Mouse (Mus musculus): Measurements from ENCODE around the gene Icosl. TPM values are rescaled to one million over a fixed set of nuclear protein-coding genes. Genes with fewer than 3 reads are reported as not detected.
A peak's percentile ranks its signal among the peaks of the same experiment; 100 is the strongest.

Gene Icosl
- total and polyA plus RNA-seq, 2 experiments from 2014 or later = 0.85 to 1.8 TPM

DNA sequence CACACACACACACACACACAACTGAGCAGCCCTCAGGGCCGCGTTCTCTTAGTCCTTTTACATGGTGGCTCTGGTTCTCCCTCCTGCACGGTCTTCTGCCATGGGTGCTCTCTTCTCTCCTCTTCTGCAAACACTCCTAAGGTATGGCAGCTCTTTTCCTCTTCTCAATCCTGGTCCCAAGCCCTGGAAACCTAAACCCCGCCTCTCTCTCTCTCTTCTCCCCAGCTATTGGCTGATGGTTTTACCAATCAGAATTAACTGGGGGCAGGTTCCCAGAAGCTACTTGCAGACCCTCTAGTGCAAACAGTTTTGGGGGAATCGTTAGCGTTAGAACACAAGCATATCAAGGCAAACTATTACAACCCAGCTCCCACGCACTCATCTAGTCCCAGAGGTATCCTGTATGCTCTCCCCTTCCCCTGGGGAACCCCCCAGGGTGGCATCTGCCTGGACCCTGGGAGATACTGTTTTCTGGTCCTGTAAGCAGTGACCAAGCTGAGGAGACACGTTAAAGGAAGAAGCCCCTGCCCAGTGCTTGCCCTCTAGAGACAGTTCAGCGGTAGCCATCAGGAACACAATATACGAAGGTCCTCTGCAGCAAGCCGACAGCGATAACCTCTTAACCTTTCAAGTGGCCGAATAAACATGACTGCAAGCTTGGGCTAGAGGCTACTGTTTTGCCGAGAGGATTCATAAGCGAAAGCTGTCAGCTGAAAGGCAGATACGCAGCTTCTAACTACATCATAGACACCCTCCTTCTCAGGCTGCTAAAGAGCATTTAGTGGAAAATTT, 32.1 kb downstream of the Icosl start:
- peak; percentile 83 for ATAC-seq (ENCODE audit: low FRiP score)
- H3K36me3 ChIP-seq (ENCODE audit: insufficient read depth, low read length) = no peaks in the 10 kb centered on the region
- H3K4me3 ChIP-seq (ENCODE audit: low read depth, low read length) = peak overlapping the region; percentile 17
- H3K4me2 ChIP-seq (ENCODE audit: low read depth, low read length, poor library complexity, severe bottlenecking) = peak overlapping the region; percentile 44
- 35% methylated on average over 16 of the region's 16 CpGs for WGBS
- H3K27ac ChIP-seq (ENCODE audit: low read depth, low read length) = no peak overlapping the region
- no peaks in the 10 kb centered on the region for H3K27me3 ChIP-seq (ENCODE audit: insufficient read depth, low read length)
- no peak for TF ChIP-seq CTCF (IDR thresholded peaks at IDR 0.05)
- H3K4me1 ChIP-seq (ENCODE audit: insufficient read depth, low read length) = no peaks in the 10 kb centered on the region; the same call in 1 of the 2 replicates
- DNase-seq (ENCODE audit: low spot score) = peak; percentile 60
- no peaks in the 10 kb centered on the region for H3K9me3 ChIP-seq (ENCODE audit: low read length)
- H3K9ac ChIP-seq (replicated peaks; ENCODE audit: low read length, poor library complexity, severe bottlenecking) = 0 out of 2 replicates have a peak overlapping the region, but pooled peaks have one; percentile 3

DNA sequence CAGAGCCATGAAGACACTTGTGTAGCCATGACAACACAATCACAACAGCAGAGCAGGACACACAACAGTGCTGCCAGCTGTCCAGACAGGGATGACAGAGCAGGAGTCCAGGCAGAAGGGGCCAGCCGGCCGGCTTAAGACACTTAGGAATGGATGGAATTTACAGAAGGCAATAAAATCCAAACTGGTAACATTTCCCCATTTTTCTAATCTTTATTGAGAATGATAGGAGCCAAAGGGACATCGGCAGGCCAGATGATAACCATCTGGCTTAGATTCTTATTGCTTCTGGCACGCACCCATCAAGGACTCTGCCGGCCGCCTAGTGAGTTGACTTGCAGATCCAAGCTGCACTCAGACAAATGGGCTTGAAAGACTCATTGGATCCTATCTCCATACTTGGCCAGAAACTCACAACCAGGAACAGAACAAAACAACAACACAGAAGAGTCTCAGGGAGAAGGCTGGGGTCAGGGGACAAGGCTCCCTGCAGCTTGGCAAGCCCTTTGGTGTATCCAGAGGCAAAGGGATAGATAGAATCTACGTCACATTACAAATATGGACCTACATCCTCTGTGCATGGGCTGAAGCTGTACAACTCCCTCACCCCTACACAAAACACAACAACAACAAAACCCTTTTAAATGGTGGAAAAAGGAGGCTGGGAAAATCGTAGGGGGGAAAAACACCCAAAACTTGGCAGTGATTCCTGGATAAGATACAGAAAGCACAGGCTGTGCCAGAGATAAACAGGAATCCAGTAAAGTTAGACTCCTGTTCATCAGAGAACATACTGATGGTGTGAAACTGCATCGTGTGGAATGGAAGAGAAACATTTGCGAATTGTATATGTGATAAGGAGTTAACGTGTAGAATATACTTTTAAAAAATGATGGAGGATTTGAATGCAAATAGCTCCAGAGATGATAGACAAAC, 35.7 kb downstream of the Icosl start:
- no peak for ATAC-seq (ENCODE audit: low FRiP score)

DNA sequence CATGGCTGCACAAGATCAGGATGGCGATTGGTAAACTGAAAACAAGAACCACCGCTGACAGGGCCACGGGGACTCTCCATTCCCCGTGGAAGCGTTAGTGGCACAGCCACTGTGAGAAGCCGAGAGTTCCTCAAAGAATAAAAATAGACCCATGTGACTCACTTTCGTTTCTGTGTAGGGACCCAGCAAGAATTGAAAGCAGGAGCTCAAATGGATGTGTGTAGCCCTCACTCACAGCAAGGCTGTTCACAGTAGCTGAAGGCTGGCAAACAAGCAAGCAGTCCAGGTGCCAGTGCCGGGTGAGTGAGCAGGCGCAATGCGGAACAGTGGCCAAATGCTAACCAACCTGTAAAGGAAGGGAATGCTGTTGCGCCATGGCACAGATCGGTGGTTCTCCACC, 36.4 kb downstream of the Icosl start:
- TF ChIP-seq CTCF (IDR thresholded peaks at IDR 0.05) = no peak
- Histone ChIP-seq H3K4me1 (ENCODE audit: insufficient read depth, low read length) (no peaks in the 10 kb centered on the region; the same call in 1 of the 2 replicates), H3K9ac (replicated peaks; ENCODE audit: low read length, poor library complexity, severe bottlenecking) (no peak overlapping the region), H3K27me3 (ENCODE audit: insufficient read depth, low read length) (no peaks in the 10 kb centered on the region), H3K4me2 (ENCODE audit: low read depth, low read length, poor library complexity, severe bottlenecking) (no peak overlapping the region), H3K36me3 (ENCODE audit: insufficient read depth, low read length) (no peaks in the 10 kb centered on the region), H3K4me3 (ENCODE audit: low read depth, low read length) (no peak overlapping the region), H3K9me3 (ENCODE audit: low read length) (no peaks in the 10 kb centered on the region), H3K27ac (ENCODE audit: low read depth, low read length) (no peak overlapping the region)
- ATAC-seq (ENCODE audit: low FRiP score) = no peak
- DNase-seq (ENCODE audit: low spot score) = peak; percentile 35
- WGBS = 79% methylated on average over 12 of the region's 12 CpGs

More for the DNA sequence above, 35.7 kb downstream of the Icosl start:
- Histone ChIP-seq H3K9me3 (ENCODE audit: low read length) (no peaks in the 10 kb centered on the region), H3K4me1 (ENCODE audit: insufficient read depth, low read length) (no peaks in the 10 kb centered on the region; the same call in 1 of the 2 replicates), H3K4me3 (ENCODE audit: low read depth, low read length) (no peak overlapping the region), H3K27ac (ENCODE audit: low read depth, low read length) (no peak overlapping the region), H3K36me3 (ENCODE audit: insufficient read depth, low read length) (no peaks in the 10 kb centered on the region), H3K9ac (replicated peaks; ENCODE audit: low read length, poor library complexity, severe bottlenecking) (no peak overlapping the region), H3K4me2 (ENCODE audit: low read depth, low read length, poor library complexity, severe bottlenecking) (no peak overlapping the region), H3K27me3 (ENCODE audit: insufficient read depth, low read length) (no peaks in the 10 kb centered on the region)
- peak; percentile 58 for DNase-seq (ENCODE audit: low spot score)
- 75% methylated on average over 11 of the region's 11 CpGs for WGBS
- no peak for TF ChIP-seq CTCF (IDR thresholded peaks at IDR 0.05)

GRCm38 (mm10) chr10:78114521-78115092, 45.5 kb downstream of the Icosl start:
- Histone ChIP-seq H3K9ac (replicated peaks; ENCODE audit: low read length, poor library complexity, severe bottlenecking) (no peak overlapping the region), H3K27ac (ENCODE audit: low read depth, low read length) (no peak overlapping the region), H3K4me1 (ENCODE audit: insufficient read depth, low read length) (no peaks in the 10 kb centered on the region), H3K4me3 (ENCODE audit: low read depth, low read length) (no peak overlapping the region), H3K36me3 (ENCODE audit: insufficient read depth, low read length) (no peaks in the 10 kb centered on the region), H3K9me3 (ENCODE audit: low read length) (no peaks in the 10 kb centered on the region), H3K27me3 (ENCODE audit: insufficient read depth, low read length) (no peaks in the 10 kb centered on the region), H3K4me2 (ENCODE audit: low read depth, low read length, poor library complexity, severe bottlenecking) (no peak overlapping the region)
- TF ChIP-seq CTCF (IDR thresholded peaks at IDR 0.05) = no peak
- 53% methylated on average over 4 of the region's 4 CpGs for WGBS
- ATAC-seq (ENCODE audit: low FRiP score) = no peak
- DNase-seq (ENCODE audit: low spot score) = no peak

DNA sequence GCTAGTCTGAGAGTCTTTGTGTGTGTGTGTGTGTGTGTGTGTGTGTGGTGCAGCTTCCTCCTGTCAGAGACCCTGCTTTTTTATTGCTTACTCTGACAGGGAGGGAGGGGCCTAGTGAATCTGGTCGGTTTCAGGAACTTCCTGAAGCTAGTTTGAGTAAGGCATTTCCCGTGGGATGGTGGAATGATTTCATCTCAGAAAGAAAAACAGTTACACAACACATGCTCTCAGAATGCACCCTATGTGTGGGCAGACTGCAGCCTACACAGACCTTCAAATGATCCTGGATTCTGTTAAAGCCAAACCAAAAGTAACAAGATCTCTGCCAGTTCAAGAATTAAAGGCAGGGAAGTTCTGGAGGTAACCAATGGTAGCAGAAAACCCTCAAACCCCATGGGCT, 46.1 kb downstream of the Icosl start:
- TF ChIP-seq CTCF (IDR thresholded peaks at IDR 0.05) = no peak
- ATAC-seq (ENCODE audit: low FRiP score) (no peak), DNase-seq (ENCODE audit: low spot score) (no peak)
- Histone ChIP-seq H3K36me3 (ENCODE audit: insufficient read depth, low read length) (no peaks in the 10 kb centered on the region), H3K27ac (ENCODE audit: low read depth, low read length) (no peak overlapping the region), H3K27me3 (ENCODE audit: insufficient read depth, low read length) (no peaks in the 10 kb centered on the region), H3K4me1 (ENCODE audit: insufficient read depth, low read length) (no peaks in the 10 kb centered on the region), H3K9me3 (ENCODE audit: low read length) (no peaks in the 10 kb centered on the region), H3K4me3 (ENCODE audit: low read depth, low read length) (no peak overlapping the region), H3K4me2 (ENCODE audit: low read depth, low read length, poor library complexity, severe bottlenecking) (no peak overlapping the region), H3K9ac (replicated peaks; ENCODE audit: low read length, poor library complexity, severe bottlenecking) (no peak overlapping the region)
- 79% methylated on average over 2 of the region's 2 CpGs for WGBS
